Mouse (Mus musculus) liver, adult 2 months (tissue): Measurements from ENCODE around the gene Rab11fip5.

Source experiments
- CTCF ChIP-seq: fragments of 200-500 bp; IDR thresholded peaks from 2 replicates; pipeline ENCODE4 v1.5.1; 2011; ENCODE audit warnings: low read depth, low read length, control low read depth
- POLR2A ChIP-seq: fragments of 200-500 bp; IDR thresholded peaks from 2 replicates; pipeline ENCODE4 v1.6.1; 2011; ENCODE audit warnings: low read length, control low read depth; ENCODE audit not compliant: insufficient read depth; ENCODE audit errors: extremely low read depth

DNA sequence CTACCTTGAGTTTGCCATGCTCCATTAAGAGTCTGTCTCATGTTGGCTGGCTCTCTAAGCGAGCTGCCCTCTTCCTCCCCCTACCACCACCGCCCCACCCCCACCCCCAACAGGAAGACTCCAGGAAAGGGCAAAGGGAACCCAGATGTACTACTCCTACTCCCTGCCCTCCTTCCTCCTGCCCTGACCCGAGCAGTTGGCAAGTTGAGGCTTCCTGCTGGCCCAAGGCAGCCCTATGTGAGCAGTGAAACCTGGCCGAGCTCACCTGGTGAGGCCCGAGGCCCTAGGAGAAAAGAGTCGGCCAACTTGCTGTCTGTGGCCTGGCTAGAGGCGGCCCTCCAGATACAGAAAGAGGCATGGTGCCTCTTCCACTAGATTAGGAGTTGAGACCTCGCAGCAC lies 4.2 kb upstream of the Rab11fip5 start:
- TF ChIP-seq CTCF = no peak
- no peak for TF ChIP-seq POLR2A
